Mouse (Mus musculus) left cerebral cortex, postnatal 4 days (tissue): Measurements from ENCODE around the gene Gm10273. TPM values are rescaled to one million over a fixed set of nuclear protein-coding genes. Genes with fewer than 3 reads are reported as not detected.

ENCODE experiments used
- DNase-seq: peaks from one replicate; pipeline ENCODE4 v3.0.0-alpha.2; 2022
- intact Hi-C: fragments of 180-260 bp; cut with DNase I; formaldehyde crosslinking; loops from one replicate; pipeline ENCODE4 v1.15.1; 2025
- total RNA-seq, 2 experiments: library from RNA; stranded (reverse); gene quantifications; 2 replicates each; pipeline ENCODE4 v1.2.3; 2021

Gm10273 gene
- total RNA-seq, 2 experiments from 2014 or later: 45.0 to 48.3 TPM

- intact Hi-C loops: no loop called here
- DNase-seq: no peak
Observed at GRCm38 (mm10) chr10:59402899-59403792, 7.7 kb downstream of the Gm10273 start, which contains the start of gene Pla2g12b. Pla2g12b (plus strand) TSS chr10:59403660.

DNA sequence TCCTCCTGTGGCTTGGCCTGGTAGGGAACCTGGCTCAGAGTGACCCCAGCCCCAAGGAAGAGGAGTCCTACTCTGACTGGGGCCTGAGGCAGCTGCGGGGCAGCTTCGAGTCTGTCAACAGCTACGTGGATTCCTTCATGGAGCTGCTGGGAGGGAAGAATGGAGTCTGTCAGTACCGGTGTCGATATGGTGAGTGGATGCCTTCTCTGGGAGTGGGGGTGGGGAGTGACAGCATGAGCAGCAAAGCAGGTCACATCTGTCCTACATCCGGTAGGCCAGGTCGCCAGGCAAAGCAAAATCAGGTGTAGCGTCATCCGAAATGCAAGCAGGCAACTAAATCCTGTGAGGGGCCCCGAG lies 8.3 kb downstream of the Gm10273 start:
- no peak for DNase-seq
- intact Hi-C loops: no loop called here

GRCm38 (mm10) chr10:59408499-59408898 lies 13.1 kb downstream of the Gm10273 start:
- no peak for DNase-seq

DNA sequence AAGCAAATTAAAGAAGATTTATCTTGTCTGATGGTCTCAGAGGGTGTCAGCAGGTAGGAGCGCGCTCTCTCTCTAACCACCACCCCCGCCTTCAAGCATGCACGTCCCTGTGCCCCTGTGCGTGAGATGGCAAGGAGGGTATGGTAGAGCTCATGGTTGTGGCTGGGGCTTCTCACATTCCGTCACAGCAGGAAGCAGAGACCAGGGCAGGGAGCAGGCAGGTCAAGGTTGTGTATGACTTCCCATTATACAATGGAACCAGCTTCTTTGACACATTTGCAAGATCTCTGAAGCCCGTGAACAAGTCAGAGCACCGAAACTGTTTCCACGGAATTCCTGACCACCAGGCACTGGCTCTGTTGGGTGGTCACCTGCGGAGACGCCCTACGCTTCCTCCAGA lies 14.8 kb downstream of the Gm10273 start:
- intact Hi-C loops: no loop called here
- DNase-seq: no peak

More at GRCm38 (mm10) chr10:59408499-59408898, 13.1 kb downstream of the Gm10273 start:
- intact Hi-C loops: no loop called here

DNA sequence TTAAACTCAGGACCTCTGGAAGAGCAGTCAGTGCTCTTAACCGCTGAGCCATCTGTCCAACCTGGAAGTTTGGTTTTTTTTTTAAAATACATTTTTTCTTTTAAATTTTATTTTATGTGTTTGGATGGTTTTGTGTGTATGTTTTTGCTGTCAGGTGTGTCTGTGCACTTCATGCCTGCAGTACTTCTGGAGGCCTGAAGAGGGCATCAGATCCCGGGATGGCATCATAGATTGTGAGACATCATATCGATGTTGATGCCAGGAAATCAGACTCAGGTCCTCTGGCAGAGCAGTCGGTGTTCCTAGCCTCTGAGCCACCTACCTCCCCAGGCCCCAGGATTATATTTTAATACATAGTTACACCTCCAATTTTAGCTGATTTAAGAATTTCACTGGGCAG lies 18.3 kb downstream of the Gm10273 start:
- intact Hi-C loops: no loop called here
- DNase-seq: no peak

- no peak for DNase-seq
- intact Hi-C loops: no loop called here
Observed at GRCm38 (mm10) chr10:59416623-59417022, 21.2 kb downstream of the Gm10273 start.

DNA sequence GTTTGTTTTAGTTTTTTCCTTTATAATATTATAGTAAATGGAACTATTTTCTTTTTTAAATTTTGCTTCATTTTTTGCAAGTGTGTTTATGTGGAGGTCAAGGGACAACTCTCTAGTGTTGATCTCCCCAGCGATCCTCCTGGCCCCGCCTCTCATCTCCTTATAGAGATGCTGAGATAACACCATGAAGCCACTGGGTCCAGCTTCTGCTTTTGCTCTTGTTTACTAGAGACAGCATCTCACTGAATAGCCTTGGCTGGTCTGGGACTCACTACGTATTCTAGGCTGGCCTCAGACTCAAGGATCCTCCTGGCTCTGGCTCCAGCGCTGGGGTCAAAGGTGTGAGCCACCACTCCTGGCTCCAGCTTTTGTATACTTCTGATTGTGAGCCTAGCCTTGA lies 24.1 kb downstream of the Gm10273 start:
- intact Hi-C loops: no loop called here
- no peak for DNase-seq

- DNase-seq: no peak
- intact Hi-C loops: no loop called here
Observed at GRCm38 (mm10) chr10:59424453-59424852, 29.0 kb downstream of the Gm10273 start.

GRCm38 (mm10) chr10:59425369-59425768 lies 29.9 kb downstream of the Gm10273 start:
- DNase-seq: peak; percentile 64
- intact Hi-C loops: no loop called here

DNA sequence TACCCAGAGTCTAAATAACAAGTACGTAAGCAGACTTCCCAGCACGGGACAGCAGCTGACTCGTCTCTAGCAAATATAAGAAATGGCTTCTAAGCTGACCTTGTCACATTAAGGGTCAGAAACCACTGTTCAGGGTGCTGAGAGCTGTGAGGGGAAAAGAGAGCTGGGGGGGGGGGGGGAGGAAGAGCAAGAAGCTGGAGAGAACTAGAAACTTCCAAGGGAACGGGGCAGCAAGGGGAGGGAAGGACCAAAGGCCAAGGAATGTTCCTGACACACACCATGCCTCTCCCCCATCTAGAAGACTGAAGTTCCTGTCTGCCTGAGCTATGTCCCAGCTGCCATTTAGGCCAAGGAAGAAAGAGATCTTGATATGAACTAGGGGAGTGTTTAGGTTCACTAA lies 30.9 kb downstream of the Gm10273 start:
- intact Hi-C loops: no loop called here
- no peak for DNase-seq

DNA sequence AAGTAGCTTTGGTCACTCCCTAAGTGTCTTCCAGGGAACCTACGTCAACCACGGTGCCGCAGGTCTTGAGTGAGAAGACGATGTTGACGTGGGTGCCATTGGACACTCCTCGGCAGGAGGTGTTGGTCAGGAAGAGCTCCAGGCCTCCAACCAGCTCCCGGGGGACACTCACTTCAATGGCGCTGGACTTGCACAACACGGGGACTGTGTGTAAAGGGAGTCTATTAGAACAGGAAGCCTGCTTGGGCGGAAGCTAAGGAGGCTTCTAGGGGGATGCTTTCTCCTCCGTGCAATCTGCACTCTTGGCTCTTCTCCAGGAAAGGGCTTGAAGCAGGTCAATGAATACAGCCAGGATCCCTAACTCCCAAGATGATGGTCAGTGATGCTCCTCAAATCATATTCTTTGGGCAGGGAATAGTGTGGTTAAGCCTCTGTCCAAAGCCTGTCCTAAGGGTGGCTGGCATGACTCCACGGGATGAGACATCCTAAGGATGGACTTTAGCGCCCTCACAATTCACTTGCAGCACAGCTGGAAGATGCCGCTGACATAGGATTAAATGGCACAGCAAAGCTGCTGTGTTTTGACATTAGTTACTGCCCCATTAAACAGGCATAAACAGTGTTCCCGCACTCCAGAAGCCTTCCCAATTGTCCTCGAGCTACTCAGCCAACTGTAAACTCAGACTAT lies 34.2 kb downstream of the Gm10273 start:
- intact Hi-C loops: no loop called here
- no peak for DNase-seq

GRCm38 (mm10) chr10:59430701-59431218 lies 35.3 kb downstream of the Gm10273 start:
- DNase-seq: no peak
- intact Hi-C loops: no loop called here

DNA sequence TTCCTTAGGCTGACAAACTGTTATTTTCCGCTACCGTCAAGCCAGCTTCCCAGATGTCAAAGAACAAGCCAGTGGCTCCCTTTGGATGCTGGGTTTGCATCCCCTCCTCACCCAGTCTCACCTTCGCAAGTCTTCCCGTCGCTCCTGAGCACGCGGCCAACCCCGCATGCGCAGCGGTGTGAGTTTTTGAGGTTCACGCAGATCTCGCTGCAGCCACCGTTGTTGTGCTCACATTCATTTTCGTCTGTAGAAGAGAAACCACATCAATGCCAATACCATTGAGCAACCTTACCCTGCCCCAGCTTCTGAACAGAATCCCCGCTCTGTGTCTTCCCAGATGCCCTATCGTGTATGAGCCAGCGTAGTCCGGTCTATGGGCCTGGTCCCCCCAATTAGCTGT lies 40.3 kb downstream of the Gm10273 start:
- intact Hi-C loops: no loop called here
- no peak for DNase-seq

GRCm38 (mm10) chr10:59438651-59439050 lies 43.2 kb downstream of the Gm10273 start:
- no peak for DNase-seq
- intact Hi-C loops: no loop called here

DNA sequence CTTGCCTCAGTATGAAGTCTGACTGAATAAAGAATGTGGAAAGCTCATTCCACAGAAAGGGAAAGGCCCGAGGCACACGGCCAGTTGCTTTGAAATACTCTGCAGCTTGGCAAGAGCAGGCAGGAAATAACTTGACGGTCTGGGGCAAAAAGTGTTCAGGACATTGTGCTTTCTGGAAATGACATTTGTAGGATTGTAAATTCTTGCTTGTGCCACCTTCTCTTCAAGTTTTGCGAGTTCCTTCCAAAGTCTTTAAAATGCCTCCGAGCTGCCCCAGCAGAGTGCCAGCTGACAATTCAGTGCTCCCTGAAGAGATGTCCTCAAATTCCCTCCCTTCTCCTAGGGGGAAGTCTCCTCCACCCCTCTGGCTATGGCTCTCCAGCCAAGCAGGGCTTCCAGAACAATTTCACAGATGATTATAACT lies 44.1 kb downstream of the Gm10273 start:
- intact Hi-C loops: no loop called here
- DNase-seq: no peak

DNA sequence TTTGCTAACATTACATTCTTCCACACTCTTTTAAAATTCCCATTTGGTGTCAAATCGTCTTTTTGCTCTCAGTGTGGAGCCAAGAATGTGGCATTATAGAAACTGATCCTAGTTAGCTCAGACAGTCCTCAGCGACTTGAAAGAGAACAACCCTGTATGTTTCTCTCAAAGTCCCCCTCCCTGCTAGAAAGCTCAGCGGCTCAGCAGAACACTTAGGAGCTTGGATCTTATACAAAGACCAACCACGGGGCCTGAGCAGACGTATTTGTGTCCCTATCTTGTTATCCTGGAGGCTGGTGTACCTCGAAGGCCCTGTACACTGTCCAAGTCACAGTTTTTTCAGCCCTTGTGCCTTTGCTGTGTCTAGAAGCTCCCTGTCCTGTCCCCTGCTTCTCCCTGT lies 44.7 kb downstream of the Gm10273 start:
- intact Hi-C loops: no loop called here
- DNase-seq: no peak

DNA sequence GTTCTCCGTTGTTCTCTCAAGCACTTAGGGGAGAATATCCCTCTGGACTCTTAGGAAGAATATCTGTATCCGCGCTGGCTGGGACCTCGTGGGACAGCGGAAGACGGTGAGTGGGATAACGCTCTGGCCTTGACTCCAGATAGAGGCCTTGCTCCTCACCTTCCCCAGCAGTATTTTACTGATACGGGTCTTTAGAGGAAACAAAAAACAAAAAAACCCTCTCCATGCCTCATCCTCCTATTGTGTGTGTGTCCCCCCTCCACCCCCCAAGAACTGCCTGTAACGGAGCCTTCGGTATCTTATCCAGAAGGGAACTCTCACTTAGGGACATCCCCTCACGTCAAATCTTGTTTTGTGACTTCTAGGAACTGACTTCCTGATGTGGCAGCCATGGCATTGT lies 46.3 kb downstream of the Gm10273 start, which contains the start of gene Oit3:
Gene Oit3 (minus strand): TSS at position 44 of the 400 bp plus-strand sequence.
- intact Hi-C loops: no loop called here
- DNase-seq: no peak

GRCm38 (mm10) chr10:59443212-59443611 lies 47.8 kb downstream of the Gm10273 start:
- intact Hi-C loops: no loop called here
- DNase-seq: no peak

- no peak for DNase-seq
- intact Hi-C loops: no loop called here
Observed at GRCm38 (mm10) chr10:59444106-59444505, 48.7 kb downstream of the Gm10273 start.

- intact Hi-C loops: no loop called here
- peak; percentile 22 for DNase-seq
Observed at GRCm38 (mm10) chr10:59444635-59445034, 49.2 kb downstream of the Gm10273 start.
